Mouse (Mus musculus) fat pad, adult 2 months (tissue): ENCODE data around the gene Snap91.

Experiments
- DNase-seq: peaks from one replicate; pipeline ENCODE4 v3.0.0-alpha.2; 2011; ENCODE audit warnings: low read depth, low spot score; ENCODE audit errors: extremely low read depth

The Snap91 gene

GRCm38 (mm10) chr9:86762477-86763376 is 117.7 kb downstream of the Snap91 start:
- DNase-seq: no peak

DNA sequence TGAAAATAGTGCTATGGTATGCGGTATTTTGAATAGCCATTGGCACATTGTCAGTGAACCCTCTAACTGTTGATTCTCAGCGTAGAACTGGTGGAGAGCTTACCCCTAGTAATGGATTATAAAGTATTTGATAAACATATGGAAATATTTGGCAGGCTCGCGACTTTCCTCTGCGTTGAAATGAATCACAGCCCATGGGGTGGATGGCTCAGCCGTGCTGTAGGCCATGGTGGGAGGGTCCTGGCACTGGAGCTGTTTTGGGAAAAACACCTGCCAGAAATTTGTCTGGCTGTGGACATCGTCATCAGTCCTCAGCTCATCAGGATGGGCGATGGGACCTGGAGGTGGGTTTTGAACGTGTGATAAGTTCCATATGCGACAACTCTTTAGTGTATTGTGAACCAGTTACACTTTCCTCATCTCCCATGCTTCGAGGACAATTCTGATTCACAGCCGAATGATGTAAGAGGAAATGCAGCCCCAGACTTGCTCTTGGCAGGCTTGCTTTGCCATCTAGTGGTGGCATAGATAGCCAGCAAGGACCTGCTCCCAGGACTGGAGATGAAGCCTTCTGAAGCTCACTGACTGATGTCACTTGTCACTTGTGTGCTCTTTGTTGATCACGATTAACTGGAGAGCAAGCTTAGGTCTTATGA is 134.4 kb downstream of the Snap91 start:
- no peak for DNase-seq

GRCm38 (mm10) chr9:86744041-86744440 is 136.4 kb downstream of the Snap91 start:
- DNase-seq: no peak

DNA sequence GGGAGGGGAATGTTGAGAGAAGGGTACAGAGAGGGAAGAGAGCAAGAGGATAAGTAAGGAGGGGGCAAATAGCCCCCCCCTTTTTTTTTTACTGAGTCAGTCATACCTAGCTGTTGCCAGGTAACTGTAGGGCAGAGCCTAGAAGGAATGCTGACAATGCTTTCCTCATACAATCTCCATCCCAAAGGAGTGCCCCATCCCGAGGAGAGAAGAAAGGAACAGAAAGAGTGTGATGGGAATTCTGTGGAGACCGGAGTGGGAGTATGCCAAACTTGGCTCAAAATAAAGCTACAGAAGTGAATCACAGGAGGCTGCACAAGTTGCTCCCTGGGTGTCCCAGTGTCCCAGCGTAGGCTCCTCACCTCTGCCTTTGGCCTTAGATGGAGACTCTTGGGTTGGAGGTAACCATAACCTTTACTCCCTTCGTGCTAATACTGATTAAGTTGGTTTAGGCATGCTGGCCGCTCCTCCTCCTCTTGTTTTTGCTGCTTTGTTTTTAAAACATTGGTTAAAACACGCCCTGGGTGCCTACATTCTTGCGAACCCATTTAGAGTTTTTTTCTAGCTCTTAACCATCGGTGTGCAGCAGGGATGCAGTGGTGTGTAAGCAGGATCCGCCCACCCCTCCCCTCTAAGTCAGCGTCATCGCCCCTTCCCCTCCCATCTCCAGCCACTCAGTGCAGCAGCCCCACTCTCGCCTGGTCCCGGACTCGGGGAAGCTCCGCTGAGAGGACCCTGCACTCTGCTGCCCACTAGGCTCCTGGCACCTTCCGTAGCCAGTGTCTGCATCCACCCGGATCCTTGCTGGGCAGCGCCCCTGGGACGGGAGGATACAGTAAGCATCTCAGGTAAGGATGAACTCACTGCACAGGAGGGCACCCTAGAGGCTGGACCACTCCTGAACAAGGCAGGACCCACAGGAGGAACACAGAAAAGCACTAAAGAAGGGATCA is 137.2 kb downstream of the Snap91 start, which contains the start of gene Prss35:
Gene Prss35, plus strand, starts transcription at position 691 of the 953 bp plus-strand sequence.
- no peak for DNase-seq

GRCm38 (mm10) chr9:86739971-86740370 is 140.5 kb downstream of the Snap91 start:
- no peak for DNase-seq

DNA sequence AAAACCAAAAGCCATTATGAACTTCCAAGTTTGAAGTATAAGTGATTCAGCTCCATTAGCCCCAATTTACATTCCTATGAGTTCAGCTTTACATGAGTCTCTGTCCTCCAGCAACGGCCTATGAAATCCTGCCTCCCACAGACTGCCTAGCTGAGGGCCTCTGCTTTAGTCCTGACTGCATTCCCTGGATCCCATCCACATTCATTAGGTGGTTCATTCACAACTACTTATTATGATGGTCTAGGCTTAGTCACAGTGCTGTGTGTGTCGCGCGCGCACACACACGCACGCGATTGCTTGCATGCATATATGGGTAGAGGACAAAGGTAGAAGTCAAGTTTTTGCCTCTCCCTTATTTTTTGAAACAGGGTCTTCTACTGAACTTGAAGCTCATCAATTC is 141.7 kb downstream of the Snap91 start:
- no peak for DNase-seq

DNA sequence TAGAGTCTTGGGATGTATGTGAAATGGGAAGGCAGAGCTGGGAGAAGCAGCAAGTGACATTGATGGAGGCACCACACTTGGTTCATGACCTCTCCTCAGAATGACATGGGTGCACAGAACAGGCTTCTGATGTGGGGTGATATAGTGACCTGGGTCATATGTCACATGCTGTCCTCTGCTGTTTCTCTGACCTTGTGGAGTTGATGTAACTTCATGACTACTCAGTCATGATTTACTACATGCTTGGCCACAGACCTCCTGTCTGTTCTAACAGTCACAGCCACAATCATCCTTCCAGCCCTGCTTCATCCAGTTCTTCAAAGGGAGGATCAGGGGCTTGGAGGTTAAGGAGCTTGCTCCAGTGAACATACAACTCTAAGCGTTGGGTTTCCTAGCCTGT is 142.4 kb downstream of the Snap91 start:
- no peak for DNase-seq

GRCm38 (mm10) chr9:86736991-86737390 is 143.5 kb downstream of the Snap91 start:
- no peak for DNase-seq

DNA sequence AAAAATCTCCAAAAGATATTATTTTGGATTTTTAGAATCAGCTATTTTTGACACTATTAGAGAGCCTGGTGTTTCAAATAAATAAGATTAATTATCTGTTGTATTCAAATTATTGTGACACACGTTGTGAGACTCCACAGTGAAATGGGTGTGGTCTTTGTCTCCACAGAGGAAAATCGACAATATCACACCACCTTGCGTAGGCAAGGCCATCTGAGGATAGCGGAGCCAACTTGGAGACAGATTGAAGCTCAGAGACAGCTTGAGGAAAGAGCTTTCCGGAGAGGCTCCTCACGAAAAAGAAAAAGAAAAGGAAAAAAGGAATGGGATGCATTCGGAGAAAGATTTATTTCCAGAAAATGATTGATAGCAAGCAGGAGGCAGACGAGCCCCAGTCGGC is 145.7 kb downstream of the Snap91 start:
- no peak for DNase-seq

DNA sequence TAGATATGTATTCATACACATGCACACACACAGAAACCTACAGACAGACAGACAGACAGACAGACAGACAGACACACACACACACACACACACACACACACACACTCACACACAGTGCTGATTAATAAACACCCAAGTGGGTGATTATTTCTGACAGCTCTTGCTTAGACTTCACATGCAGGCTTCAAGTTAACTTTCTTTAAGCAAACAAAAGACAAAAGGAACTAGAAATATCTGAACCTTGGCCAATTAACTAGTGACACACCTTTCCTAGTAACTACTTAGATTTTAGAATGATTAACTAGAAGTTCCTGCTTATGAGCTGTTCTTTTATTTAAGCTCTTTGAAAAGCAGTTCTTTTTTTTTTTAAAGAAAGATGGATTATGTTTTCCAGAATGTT is 146.1 kb downstream of the Snap91 start:
- no peak for DNase-seq

DNA sequence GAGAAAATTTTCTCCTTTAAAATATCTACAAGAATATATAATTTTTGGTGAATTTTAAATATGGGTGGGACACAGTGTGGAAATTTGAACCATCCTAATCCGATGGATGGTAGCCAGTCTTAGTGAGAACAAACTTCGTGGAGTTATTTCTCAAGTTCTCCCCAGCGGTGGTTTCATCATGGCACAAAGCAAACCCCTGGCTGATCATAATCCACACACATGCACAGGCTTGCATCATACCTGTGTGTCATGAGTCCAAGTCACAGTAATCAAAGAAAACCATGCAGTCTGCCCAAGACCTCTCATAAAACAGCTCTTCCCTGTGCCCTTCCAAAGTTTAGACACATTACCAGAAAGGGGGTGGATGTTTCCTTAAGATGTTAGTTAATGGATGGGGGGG is 150.6 kb downstream of the Snap91 start:
- peak; percentile 91 for DNase-seq

DNA sequence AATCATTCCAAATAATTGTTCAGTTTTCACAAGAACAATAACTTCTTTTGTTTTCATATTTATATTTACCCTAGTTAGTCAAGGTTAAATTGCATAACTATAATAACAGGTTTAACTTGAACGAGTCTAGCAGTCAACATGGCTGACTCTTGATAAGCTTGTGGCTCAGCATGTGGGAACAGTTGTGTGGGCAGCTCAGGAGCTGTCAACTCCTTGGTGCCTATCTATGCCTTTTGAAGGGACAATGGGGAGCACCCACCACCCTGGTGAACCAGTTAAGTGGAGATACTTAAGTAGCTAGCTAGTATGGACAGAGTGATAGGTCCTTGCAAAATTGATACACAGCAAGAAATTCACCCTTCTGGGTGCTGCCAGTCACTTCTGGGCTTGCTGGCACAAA is 151.4 kb downstream of the Snap91 start:
- no peak for DNase-seq

- DNase-seq: peak; percentile 94
Measured at GRCm38 (mm10) chr9:86728214-86728814, 152.1 kb downstream of the Snap91 start.

- DNase-seq: no peak
Measured at GRCm38 (mm10) chr9:86726381-86726720, 154.1 kb downstream of the Snap91 start.

- no peak for DNase-seq
Measured at GRCm38 (mm10) chr9:86725604-86726380, 154.7 kb downstream of the Snap91 start.

DNA sequence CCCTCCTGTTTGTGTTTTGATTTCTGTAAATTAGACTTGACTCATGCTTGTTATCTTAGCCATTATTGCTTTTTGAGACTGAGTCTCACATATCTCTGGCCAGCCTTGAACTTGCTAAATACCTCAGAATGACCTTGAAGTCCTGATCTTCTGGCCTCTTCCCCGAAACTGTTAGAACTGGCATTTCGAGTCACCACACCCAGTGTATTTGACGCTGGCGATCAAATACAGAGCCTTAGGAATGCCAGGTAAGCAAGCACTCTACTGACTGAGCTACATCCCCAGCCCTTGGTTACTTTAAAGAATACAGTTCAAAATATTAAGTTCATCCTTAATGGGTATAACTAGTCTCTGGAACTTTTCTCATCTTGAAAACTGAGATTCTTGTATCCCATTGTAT is 155.4 kb downstream of the Snap91 start:
- DNase-seq: no peak

- no peak for DNase-seq
Measured at GRCm38 (mm10) chr9:86720794-86721193, 159.7 kb downstream of the Snap91 start.

GRCm38 (mm10) chr9:86720227-86720626 is 160.2 kb downstream of the Snap91 start:
- no peak for DNase-seq

- DNase-seq: no peak
Measured at GRCm38 (mm10) chr9:86717119-86717518, 163.3 kb downstream of the Snap91 start.

DNA sequence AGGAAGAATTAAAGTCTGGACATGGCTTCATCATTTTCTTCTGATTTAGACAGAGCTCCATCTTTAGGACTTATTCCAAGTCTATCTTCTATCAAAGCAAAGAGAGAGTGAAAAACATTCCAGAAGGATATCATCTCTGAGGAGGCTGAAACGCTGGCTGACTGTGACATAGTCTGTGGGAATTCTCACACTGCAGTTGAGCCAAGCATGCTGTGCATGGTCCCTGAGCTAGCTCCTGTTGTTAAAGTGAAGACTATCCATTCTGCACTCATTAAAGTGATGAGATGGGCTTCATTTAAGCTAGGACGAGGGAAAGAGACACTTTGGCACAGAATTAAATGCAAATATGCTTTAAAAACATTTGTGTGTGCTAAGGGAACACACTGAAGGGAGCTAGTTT is 163.9 kb downstream of the Snap91 start:
- DNase-seq: no peak
